Mouse (Mus musculus): ENCODE measurements at regions not wholly inside any gene's neighbourhood (a gene's known extent, or its start where the extent isn't known, plus 50 kb on each side); places are given as distances from the start of the nearest gene placed in this dataset.
A peak's percentile ranks its signal among the peaks of the same experiment; 100 is the strongest.

- no peak overlapping the region for H3K4me3 ChIP-seq
- no peak for DNase-seq
- no peak overlapping the region for H3K27ac ChIP-seq
- intact Hi-C loops (cut with DNase I): no loop called here
- no peak for TF ChIP-seq CTCF (IDR thresholded peaks at IDR 0.05)
Measured at GRCm38 (mm10) chr8:44343924-44344323, 591.3 kb upstream of the Fat1 start.

DNA sequence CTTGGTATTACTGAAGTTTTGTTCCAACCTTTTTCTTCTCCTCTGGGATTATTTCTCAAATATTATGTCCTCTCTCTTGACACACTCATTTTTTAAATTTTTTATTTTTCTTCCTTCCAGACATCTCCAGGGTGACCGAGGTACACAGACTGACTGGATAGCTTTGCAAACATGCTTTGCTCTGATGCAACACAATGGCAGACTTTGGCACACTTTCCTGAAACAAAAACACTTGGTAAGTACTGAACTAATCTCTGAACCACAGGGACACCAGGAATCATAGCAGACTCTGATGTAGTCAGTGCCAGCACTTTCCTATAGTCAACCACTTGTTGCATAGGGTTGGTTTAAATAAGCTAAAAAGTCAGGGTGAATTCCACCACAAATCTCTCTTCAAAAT lies 587.8 kb upstream of the Fat1 start:
- TF ChIP-seq CTCF (IDR thresholded peaks at IDR 0.05): no peak
- peak; percentile 23 for DNase-seq
- Histone ChIP-seq H3K4me3 (no peak overlapping the region), H3K27ac (no peak overlapping the region)
- intact Hi-C loops (cut with DNase I): no loop called here

DNA sequence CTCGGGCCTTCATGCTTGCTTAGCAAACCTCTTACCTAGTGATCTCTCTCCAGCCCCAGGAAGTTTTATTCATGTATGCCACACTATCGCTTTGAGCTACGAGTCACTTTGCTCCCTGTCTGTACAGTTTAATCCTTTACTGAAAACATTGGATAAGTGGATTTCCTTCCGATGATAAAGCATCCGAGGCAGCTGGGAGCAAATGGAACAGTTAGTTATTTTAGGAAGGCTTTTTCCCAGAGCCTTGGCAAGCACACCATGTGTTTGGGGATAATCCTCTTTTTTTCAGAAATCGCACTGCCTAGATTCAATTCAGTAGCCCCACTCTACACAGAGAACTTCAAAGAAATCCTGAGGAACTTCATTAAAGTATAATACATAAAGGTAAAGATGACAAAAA lies 561.3 kb upstream of the Fat1 start:
- no peak for TF ChIP-seq CTCF (IDR thresholded peaks at IDR 0.05)
- intact Hi-C loops (cut with DNase I): no loop called here
- no peak overlapping the region for H3K4me3 ChIP-seq
- H3K27ac ChIP-seq: no peak overlapping the region
- no peak for DNase-seq

GRCm38 (mm10) chr8:44377731-44378130 lies 557.5 kb upstream of the Fat1 start:
- TF ChIP-seq CTCF (IDR thresholded peaks at IDR 0.05): no peak
- Histone ChIP-seq H3K4me3 (no peak overlapping the region), H3K27ac (no peak overlapping the region)
- intact Hi-C loops (cut with DNase I): no loop called here
- no peak for DNase-seq

DNA sequence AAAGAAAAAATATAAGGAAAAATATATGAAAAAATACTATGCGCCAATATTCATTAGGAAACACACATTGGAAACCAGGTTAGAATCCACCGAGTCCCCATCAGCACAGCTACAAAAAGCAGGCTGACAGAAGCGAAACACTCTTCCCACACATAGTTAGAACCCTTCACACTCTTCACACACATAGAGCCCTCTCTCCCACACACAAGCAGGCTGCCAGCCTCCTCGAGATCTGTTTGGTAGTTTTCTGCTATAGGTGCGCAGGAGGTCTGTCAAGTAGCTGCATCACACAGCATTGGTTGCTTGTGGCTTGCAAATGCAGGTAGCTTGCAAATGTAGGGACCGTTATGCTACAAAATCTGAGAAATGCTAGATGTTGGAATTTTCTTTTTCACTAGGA lies 526.8 kb upstream of the Fat1 start:
- DNase-seq: no peak
- no peak for TF ChIP-seq CTCF (IDR thresholded peaks at IDR 0.05)
- Histone ChIP-seq H3K4me3 (no peak overlapping the region), H3K27ac (no peak overlapping the region)
- intact Hi-C loops (cut with DNase I): no loop called here

DNA sequence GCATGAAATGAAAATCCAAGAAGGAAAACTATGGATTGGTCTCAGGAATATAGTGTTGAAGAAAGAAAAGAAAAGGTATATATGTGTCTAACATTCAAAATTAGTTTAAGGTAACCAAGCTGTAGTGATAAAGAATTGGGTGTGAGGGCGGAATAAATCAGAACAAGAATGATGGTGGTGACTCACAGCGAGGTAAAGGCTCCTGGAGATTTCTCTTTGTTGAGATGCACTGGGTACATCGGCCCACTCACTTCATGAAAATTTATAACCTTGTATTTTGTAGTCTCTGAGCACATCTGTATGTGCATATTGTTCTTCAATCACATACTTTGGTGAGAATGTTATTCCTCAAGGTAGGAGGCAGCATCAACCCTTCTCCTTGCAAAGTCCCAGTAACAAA lies 525.0 kb upstream of the Fat1 start:
- intact Hi-C loops (cut with DNase I): no loop called here
- no peak for DNase-seq
- Histone ChIP-seq H3K4me3 (no peak overlapping the region), H3K27ac (no peak overlapping the region)
- no peak for TF ChIP-seq CTCF (IDR thresholded peaks at IDR 0.05)

DNA sequence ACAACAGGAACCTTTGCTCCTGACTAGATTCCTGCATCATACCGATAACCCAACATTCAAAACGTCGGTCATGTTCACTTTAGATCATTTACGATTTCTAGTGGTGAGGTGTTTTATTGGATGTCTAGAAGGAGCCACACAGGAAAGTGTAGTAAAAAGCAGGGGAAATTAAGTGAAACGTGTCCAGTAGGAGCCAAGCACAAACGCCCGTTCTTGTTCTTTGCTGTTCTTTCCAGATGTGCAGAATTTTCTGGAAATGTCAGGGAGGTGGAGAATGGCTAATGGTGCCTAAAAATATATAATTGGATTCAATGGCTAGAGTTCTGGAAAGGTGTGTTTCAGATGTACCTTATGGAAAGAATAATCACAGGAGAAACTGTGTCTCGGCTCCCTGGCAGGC lies 517.2 kb upstream of the Fat1 start:
- H3K27ac ChIP-seq: no peak overlapping the region
- TF ChIP-seq CTCF (IDR thresholded peaks at IDR 0.05): no peak
- H3K4me3 ChIP-seq: no peak overlapping the region
- intact Hi-C loops (cut with DNase I): no loop called here
- no peak for DNase-seq

DNA sequence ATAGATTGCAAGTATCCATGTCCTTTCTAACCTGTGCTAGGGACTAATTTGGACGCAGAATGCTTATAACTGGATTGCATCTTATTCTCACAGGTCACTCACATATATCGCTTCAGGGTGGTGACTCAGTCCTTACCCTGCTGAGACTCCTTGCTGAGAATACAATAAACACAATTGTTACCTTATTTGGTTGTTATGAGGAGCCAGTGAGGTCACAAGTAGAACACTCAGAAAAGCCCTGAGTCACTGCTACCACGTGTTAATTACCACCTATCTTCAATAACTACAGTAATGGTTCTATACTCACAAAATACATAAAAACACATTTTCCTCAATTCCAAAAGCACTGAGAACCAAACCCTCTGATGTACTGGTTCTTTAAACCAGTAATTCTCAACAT lies 479.8 kb upstream of the Fat1 start:
- no peak for TF ChIP-seq CTCF (IDR thresholded peaks at IDR 0.05)

DNA sequence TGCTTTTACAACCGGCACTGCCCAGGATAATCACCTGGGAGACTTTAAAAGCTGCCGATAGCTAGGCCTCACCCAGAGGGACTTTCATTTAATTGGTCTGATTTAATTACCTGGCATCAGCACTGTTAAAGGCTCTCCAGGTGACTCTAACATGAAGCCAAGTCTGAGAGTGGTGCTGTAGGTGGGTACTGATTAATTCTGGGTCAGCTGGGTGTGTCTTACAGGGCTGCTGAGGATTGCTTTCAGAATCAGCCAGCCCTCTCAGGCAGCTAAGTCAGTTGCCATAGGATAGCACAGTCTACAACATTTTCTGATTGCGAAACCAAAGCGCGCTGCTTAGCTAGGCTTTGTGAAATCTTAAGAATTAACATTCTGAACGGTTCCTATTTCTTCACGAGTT lies 478.9 kb upstream of the Fat1 start:
- DNase-seq: no peak
- intact Hi-C loops (cut with DNase I): no loop called here
- H3K4me3 ChIP-seq: no peak overlapping the region
- H3K27ac ChIP-seq: no peak overlapping the region
- TF ChIP-seq CTCF (IDR thresholded peaks at IDR 0.05): no peak

More for the DNA sequence above, 479.8 kb upstream of the Fat1 start:
- H3K4me3 ChIP-seq: no peak overlapping the region
- DNase-seq: no peak
- H3K27ac ChIP-seq: no peak overlapping the region
- intact Hi-C loops (cut with DNase I): no loop called here

DNA sequence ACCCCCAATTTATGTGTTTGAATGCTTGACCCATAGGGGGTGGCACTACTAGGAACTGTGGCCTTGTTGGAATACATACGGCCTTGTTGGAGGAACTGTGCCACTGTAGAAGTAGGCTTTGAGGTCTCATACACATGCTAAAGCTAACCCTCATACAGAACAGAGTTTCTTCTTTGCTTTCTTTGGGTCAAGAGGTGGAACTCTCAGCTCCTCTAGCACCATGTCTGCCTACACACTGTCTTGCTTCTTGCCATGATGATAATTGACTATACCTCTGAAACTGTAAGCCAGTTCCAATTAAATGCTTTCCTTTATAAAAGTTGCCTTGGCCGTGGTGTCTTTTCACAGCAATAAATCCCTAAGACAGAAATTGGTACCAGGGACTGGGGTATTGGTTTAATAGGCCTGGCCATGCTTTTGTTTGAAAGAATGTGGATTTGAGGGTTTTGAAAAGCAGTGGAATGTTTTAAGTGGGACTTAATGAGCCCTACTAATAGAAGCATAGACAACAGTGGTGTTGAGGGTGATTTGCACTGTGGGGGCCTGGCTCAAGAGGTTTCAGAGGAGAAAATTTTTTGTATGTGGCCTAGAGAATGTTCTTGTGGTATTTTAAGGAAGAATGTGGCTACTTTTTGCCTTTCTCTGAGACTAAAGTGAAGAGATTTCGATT lies 468.7 kb upstream of the Fat1 start:
- DNase-seq: no peak
- no peak for TF ChIP-seq CTCF (IDR thresholded peaks at IDR 0.05)
- no peak overlapping the region for H3K4me3 ChIP-seq
- no peak overlapping the region for H3K27ac ChIP-seq
- intact Hi-C loops (cut with DNase I): no loop called here

- intact Hi-C loops (cut with DNase I): no loop called here
- TF ChIP-seq CTCF (IDR thresholded peaks at IDR 0.05): no peak
- Histone ChIP-seq H3K4me3 (no peak overlapping the region), H3K27ac (no peak overlapping the region)
- no peak for DNase-seq
Measured at GRCm38 (mm10) chr8:44512876-44513275, 422.4 kb upstream of the Fat1 start.

DNA sequence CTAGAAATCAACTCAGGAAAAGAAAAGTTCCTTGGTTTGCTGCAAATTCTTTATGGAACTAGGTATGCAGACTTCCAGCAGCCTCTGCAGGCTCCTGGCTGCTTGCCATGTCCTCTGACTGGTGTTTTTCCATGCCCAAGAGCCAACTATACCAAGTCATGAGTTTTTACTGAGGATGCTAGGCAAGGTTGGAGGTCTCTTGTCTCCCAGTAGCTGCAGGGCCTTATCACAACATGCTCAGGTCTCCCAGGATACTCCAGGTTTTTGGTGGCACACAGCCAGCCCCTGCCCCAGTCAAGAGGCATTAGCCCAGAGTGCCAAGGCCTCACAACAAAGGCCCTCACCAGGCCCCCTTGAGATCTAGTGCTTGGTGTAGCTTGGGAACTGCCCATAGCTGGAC lies 409.3 kb upstream of the Fat1 start:
- Histone ChIP-seq H3K4me3 (no peak overlapping the region), H3K27ac (no peak overlapping the region)
- intact Hi-C loops (cut with DNase I): no loop called here
- no peak for DNase-seq
- no peak for TF ChIP-seq CTCF (IDR thresholded peaks at IDR 0.05)

- intact Hi-C loops (cut with DNase I): no loop called here
- no peak for TF ChIP-seq CTCF (IDR thresholded peaks at IDR 0.05)
- no peak overlapping the region for H3K27ac ChIP-seq
- H3K4me3 ChIP-seq: no peak overlapping the region
- no peak for DNase-seq
Measured at GRCm38 (mm10) chr8:44529696-44530095, 405.6 kb upstream of the Fat1 start.

DNA sequence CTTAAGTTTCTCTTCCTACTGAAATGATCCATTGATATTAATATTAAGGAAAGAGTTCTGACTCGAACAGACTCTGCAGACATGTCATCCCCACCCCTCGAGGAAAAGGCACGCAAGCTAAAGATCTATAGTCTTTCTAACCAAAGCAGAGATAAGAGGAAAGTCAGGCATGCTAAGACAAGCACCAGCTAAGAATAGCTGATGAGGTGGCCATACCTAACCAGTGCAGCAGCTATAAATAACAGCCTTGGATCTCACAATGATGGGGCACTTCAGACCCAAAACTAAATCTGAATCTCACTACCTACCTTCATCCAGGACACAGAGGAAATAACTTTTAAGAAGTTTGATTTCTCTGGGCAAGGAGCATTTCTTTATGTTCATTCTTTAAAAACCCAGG lies 386.4 kb upstream of the Fat1 start:
- no peak for DNase-seq
- H3K4me3 ChIP-seq: no peak overlapping the region
- no peak overlapping the region for H3K27ac ChIP-seq
- intact Hi-C loops (cut with DNase I): no loop called here
- TF ChIP-seq CTCF (IDR thresholded peaks at IDR 0.05): no peak
